Mouse (Mus musculus): ENCODE measurements around the gene Olfr1434. TPM values are rescaled to one million over a fixed set of nuclear protein-coding genes. Genes with fewer than 3 reads are reported as not detected.
"Not testable (repeated sequence)": the region's sequence is repeated elsewhere in the genome, so short reads cannot be mapped to it uniquely, and the experiment has no call there.

Gene Olfr1434
- total RNA-seq (2015), result not detected in 2 replicates
- not detected in 2 replicates for total RNA-seq (2017)

- ATAC-seq (ENCODE audit: poor library complexity, severe bottlenecking), result no peak
These were observed at the start of gene Olfr1434 for GRCm38 (mm10) chr19:12279554-12279953. Gene Olfr1434, plus strand, starts transcription at chr19:12279854.

- not testable (repeated sequence) for ATAC-seq (ENCODE audit: poor library complexity, severe bottlenecking)
These were observed 47.2 kb upstream of the Olfr1434 start, which contains the start of gene Olfr1432 for GRCm38 (mm10) chr19:12232496-12232895. Gene Olfr1432, minus strand, starts transcription at chr19:12232596.

DNA sequence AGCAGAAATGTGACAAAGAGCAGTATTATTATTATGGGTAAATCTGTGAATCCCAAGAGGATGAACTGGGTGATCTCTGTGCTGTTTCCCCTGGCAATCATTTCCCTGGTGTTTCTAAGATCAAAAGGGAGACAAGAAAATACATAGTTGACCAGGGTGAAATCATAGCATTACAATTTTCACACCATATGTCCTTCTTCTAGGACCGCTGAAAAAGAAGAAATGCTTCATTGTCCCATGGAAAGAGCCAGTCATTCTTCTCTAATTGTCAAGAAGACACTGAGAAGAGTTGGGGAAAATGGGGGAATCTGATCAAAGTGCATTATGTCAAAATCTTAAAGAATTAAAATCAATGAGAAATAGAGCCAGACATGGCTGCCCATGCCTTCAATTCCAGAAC, 38.1 kb upstream of the Olfr1434 start, which contains the start of gene Olfr262:
TSS of gene Olfr262 (minus strand) at position 101 of the 400 bp plus-strand sequence.
- no peak for ATAC-seq (ENCODE audit: poor library complexity, severe bottlenecking)

DNA sequence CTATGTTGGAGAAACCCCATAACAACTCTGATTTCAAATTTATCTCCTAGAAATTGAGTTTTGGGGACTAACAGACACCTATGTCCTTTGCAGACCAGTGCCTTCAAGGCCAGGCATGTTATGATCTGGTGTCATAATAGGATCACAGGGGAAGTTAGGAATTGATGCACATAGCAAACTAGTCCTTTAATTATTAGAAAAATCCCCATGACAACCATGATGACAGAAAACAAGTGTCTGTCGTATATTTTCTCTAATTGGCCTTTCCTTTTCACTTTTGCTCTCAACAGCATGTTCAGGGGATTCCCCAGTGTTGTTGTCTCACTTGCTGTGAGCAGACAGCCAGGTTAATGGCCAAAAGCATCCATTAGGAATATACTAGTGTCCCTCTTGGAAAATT, 18.9 kb upstream of the Olfr1434 start, which contains the start of gene Olfr235:
TSS of gene Olfr235 (plus strand) at position 301 of the 400 bp plus-strand sequence.
- ATAC-seq (ENCODE audit: poor library complexity, severe bottlenecking), result no peak

DNA sequence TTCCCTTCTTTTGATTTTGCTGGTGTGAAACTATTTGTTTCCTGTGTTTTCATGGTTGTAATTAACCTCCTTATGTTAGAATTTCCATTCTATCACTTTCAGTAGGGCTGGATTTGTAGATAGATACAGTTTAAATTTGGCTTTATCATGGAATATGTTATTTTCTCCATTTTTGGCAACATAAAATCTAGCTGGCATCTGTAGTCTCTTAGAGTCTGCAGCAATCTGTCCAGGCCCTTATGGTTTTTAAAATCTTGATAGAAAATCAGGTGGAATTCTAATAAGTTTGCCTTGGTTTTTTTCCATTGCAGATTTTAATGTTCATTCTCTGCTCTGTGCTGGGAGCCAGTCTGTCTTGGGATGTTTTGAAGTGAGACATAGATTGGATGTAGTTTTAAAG, 13.3 kb downstream of the Olfr1434 start:
- no peak for ATAC-seq (ENCODE audit: poor library complexity, severe bottlenecking)

DNA sequence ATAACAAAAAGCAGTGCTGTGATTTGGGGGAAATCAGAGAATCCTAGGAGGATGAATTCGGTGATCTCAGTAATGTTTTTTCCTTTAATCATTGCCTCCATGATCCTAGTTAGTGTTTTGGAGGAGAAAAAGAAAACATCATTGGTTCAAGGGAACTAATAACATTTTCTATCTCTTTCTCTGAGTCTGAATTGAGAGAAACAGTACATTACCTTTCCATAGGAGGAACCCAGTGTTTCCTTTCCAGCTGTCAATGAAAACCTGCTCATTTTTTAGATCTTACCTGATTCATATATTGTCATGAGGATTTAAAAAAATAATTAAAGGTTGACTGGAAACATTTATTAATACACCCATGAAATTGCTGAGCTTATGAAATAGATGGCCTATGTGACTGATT, 19.4 kb downstream of the Olfr1434 start, which contains the start of gene Olfr1436:
TSS of gene Olfr1436 (minus strand) at position 101 of the 400 bp plus-strand sequence.
- ATAC-seq (ENCODE audit: poor library complexity, severe bottlenecking), result not testable (repeated sequence)

DNA sequence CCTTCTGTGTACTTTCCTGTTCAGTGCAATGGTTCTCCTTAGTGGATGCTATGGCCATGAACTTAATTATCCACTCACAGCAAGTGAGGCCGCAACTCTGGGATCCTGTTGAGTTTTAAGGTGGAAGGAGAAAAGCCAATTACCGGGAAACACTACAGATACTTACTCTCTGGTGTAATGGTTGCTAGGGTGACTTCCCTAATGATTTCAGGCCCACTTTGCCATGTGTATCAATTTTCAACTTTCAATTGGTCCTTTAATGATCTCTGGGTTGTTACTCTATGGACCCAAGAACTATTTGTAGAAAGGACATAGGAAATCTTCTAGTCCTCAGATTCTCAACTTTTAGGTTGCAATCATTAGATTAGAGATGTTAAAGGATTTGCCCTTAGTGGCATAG, 45.3 kb downstream of the Olfr1434 start, which contains the start of gene Olfr1437:
TSS of gene Olfr1437 (minus strand) at position 101 of the 400 bp plus-strand sequence.
- no peak for ATAC-seq (ENCODE audit: poor library complexity, severe bottlenecking)

Other genes starting within 250 kb of the Olfr1434 start
- gene Olfr1423, start 238.5 kb upstream of the Olfr1434 start, total RNA-seq (2015), result 0.02 TPM in 1 of 2 replicates, not detected in the other
- not detected in 2 replicates for gene Olfr1423, start 238.5 kb upstream of the Olfr1434 start, total RNA-seq (2017)
- gene Olfr1424, start 217.2 kb upstream of the Olfr1434 start, total RNA-seq (2015), result not detected in 2 replicates
- not detected in 2 replicates for gene Olfr1424, start 217.2 kb upstream of the Olfr1434 start, total RNA-seq (2017)
- not detected in 2 replicates for gene Olfr1425, start 202.1 kb upstream of the Olfr1434 start, total RNA-seq (2015)
- not detected in 2 replicates for gene Olfr1425, start 202.1 kb upstream of the Olfr1434 start, total RNA-seq (2017)
- not detected in 2 replicates for gene Olfr1426, start 187.8 kb upstream of the Olfr1434 start, total RNA-seq (2015)
- not detected in 2 replicates for gene Olfr1426, start 187.8 kb upstream of the Olfr1434 start, total RNA-seq (2017)
- not detected in 2 replicates for gene Olfr1427, start 176.5 kb upstream of the Olfr1434 start, total RNA-seq (2015)
- not detected in 2 replicates for gene Olfr1427, start 176.5 kb upstream of the Olfr1434 start, total RNA-seq (2017)
- gene Olfr1428, start 164.0 kb upstream of the Olfr1434 start, total RNA-seq (2015), result not detected in 2 replicates
- gene Olfr1428, start 164.0 kb upstream of the Olfr1434 start, total RNA-seq (2017), result not detected in 2 replicates
- gene Olfr76, start 156.7 kb upstream of the Olfr1434 start, total RNA-seq (2015), result not detected in 2 replicates
- gene Olfr76, start 156.7 kb upstream of the Olfr1434 start, total RNA-seq (2017), result not detected in 2 replicates
- not detected in 2 replicates for gene Olfr1555-ps1, start 109.7 kb upstream of the Olfr1434 start, total RNA-seq (2015)
- not detected in 2 replicates for gene Olfr1555-ps1, start 109.7 kb upstream of the Olfr1434 start, total RNA-seq (2017)
- gene Olfr1431, start 79.2 kb upstream of the Olfr1434 start, total RNA-seq (2015), result not detected in 2 replicates
- not detected in 2 replicates for gene Olfr1431, start 79.2 kb upstream of the Olfr1434 start, total RNA-seq (2017)
- not detected in 2 replicates for gene Olfr1432, start 47.3 kb upstream of the Olfr1434 start, total RNA-seq (2015)
- not detected in 2 replicates for gene Olfr1432, start 47.3 kb upstream of the Olfr1434 start, total RNA-seq (2017)
- not detected in 2 replicates for gene Olfr262, start 38.2 kb upstream of the Olfr1434 start, total RNA-seq (2015)
- not detected in 2 replicates for gene Olfr262, start 38.2 kb upstream of the Olfr1434 start, total RNA-seq (2017)
- gene Olfr235, start 18.8 kb upstream of the Olfr1434 start, total RNA-seq (2015), result not detected in 2 replicates
- gene Olfr235, start 18.8 kb upstream of the Olfr1434 start, total RNA-seq (2017), result not detected in 2 replicates
- gene Olfr1436, start 19.3 kb downstream of the Olfr1434 start, total RNA-seq (2015), result not detected in 2 replicates
- not detected in 2 replicates for gene Olfr1436, start 19.3 kb downstream of the Olfr1434 start, total RNA-seq (2017)
- gene Olfr1437, start 45.2 kb downstream of the Olfr1434 start, total RNA-seq (2015), result not detected in 2 replicates
- not detected in 2 replicates for gene Olfr1437, start 45.2 kb downstream of the Olfr1434 start, total RNA-seq (2017)
- gene Olfr1438-ps1, start 56.1 kb downstream of the Olfr1434 start, total RNA-seq (2015), result not detected in 2 replicates
- gene Olfr1438-ps1, start 56.1 kb downstream of the Olfr1434 start, total RNA-seq (2017), result not detected in 2 replicates
- gene Olfr1440, start 107.4 kb downstream of the Olfr1434 start, total RNA-seq (2015), result not detected in 2 replicates
- gene Olfr1440, start 107.4 kb downstream of the Olfr1434 start, total RNA-seq (2017), result not detected in 2 replicates
- not detected in 2 replicates for gene Olfr1441, start 137.6 kb downstream of the Olfr1434 start, total RNA-seq (2015)
- gene Olfr1441, start 137.6 kb downstream of the Olfr1434 start, total RNA-seq (2017), result not detected in 2 replicates
- not detected in 2 replicates for gene Pfpl, start 148.1 kb downstream of the Olfr1434 start, total RNA-seq (2015)
- gene Pfpl, start 148.1 kb downstream of the Olfr1434 start, total RNA-seq (2017), result not detected in 2 replicates
- gene Mpeg1, start 180.9 kb downstream of the Olfr1434 start, total RNA-seq (2015), result 1,084 and 1,137 TPM in 2 replicates
- 543 and 663 TPM in 2 replicates for gene Mpeg1, start 180.9 kb downstream of the Olfr1434 start, total RNA-seq (2017)
- 7.3 and 9.9 TPM in 2 replicates for gene Dtx4, start 221.6 kb downstream of the Olfr1434 start, total RNA-seq (2015)
- gene Dtx4, start 221.6 kb downstream of the Olfr1434 start, total RNA-seq (2017), result 8.3 and 9.0 TPM in 2 replicates

All from megakaryocyte, adult 5-6 weeks (primary cell).